Mouse (Mus musculus): ENCODE measurements around the gene Dbndd2.
A peak's percentile ranks its signal among the peaks of the same experiment; 100 is the strongest.

Dbndd2 gene

DNA sequence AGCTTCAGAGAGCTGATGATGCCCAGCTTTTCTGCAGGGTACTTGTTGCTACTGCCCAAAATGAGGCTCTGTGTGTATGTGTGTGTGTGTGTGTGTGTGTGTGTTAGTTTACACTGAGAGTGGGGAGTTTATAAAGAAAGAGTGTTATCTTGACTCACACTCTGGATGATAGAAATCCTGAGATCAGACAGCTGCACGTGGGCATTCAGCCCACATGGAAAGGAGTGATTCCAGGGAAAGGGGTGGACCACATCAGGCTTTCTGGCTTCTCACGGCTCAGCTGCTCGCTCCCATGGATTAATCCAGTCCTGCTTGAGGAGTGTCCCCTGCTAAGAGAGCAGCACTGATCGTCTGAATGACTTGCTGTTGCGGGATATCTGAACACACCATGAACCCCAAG, 56.2 kb downstream of the Dbndd2 start:
- peak in 1 of 2 experiments; percentile 37 for DNase-seq

DNA sequence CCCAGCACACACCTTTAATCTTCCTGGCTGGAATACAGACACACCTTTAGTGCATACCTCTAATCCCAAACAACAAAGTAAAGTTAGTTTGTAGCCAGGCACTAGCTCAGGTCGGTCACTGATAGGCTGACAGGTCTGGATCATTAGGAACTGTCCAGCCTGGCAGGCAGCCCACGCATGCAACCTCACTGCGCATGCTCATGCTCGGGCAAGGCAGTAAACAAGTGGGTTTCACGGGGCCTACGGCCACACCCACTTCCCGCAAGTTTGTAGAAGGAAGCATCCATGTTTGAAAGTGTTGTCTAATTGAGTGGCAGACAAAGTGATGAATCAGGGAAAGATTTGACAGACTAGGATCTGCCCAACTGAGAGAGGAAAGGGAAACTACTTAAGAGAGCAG, 56.7 kb downstream of the Dbndd2 start:
- no peak for DNase-seq
